In the genomic region with DNA sequence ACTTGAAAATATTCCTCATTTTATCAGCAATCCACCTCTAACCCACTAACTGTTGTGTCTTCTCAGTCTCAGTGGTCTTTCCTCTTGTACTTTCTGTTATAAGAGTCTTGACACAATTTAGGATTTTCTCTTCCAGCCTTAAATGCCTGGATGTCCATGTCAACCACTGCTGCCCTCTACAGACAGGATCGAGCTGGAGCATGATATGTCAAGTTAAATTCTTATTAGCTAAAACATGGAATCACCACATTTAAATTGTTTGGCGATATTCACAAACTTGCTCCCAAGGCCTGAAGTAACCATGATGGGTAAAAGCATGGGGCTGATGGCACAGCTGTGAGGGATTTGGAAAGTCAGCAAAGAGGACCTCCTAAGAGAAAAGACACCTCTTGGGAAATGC, we compare ENCODE assay signal across 8 mouse cellular contexts.
A peak's percentile ranks its signal among the peaks of the same experiment; 100 is the strongest.
DNase-seq lines count a peak whose midpoint lies in the region; ATAC-seq and TF ChIP-seq lines count a peak whose summit lies in the region.
"Not testable (repeated sequence)": the region's sequence is repeated elsewhere in the genome, so short reads cannot be mapped to it uniquely, and the experiment has no call there.

No protein-coding gene starts in this region.

- in situ Hi-C loops in ES-E14 (cut with MboI; ENCODE audit: low sequenced_read_pairs in 2 of 2, unreplicated experiment in 2 of 2); Patski (cut with MboI; ENCODE audit: low pct_unique_long_range_greater_than_20kb): not testable (repeated sequence)

- POLR2A ChIA-PET in Patski (lab: Charles Lee): not testable (repeated sequence)

- H3K36me3 ChIP-seq in E14TG2a.4 (ENCODE audit: insufficient read depth, low read length); ES-E14 (ENCODE audit: control insufficient read depth, insufficient read depth, low read length, poor library complexity, severe bottlenecking): not testable (repeated sequence)

- CTCF ChIA-PET in Patski (lab: Charles Lee): interaction anchor here (1.2 kb wide), 1 partner anchor 13 kb away, joined by 3 read pairs; no protein-coding TSS in a partner anchor

- H3K27ac ChIP-seq in ES-E14 (ENCODE audit: insufficient read depth, low read depth, low read length, poor library complexity, severe bottlenecking): not testable (repeated sequence)

- TF ChIP-seq CTCF in E14TG2a.4 (conservative IDR thresholded peaks at IDR 0.05; ENCODE audit: low read length) (0 out of 2 replicates have a peak, but pooled peaks have one; percentile 10), Patski (IDR thresholded peaks at IDR 0.05) (peak; percentile 33)

- not testable (repeated sequence) for H3K9ac ChIP-seq in ES-E14 (ENCODE audit: insufficient read depth, low read depth, low read length, poor library complexity, severe bottlenecking)

- not testable (repeated sequence) for H3K9me3 ChIP-seq in E14TG2a.4 (ENCODE audit: low read length); ES-E14 (ENCODE audit: control insufficient read depth, insufficient read depth, low read depth, low read length)

- H3K4me3 ChIP-seq in E14TG2a.4 (replicated peaks; ENCODE audit: low read length); ES-E14 (ENCODE audit: insufficient read depth in 1 of 2, low read depth in 1 of 2, low read length in 2 of 2, poor library complexity in 1 of 2, severe bottlenecking in 1 of 2): not testable (repeated sequence)

- H3K27me3 ChIP-seq in E14TG2a.4 (ENCODE audit: insufficient read depth, low read length); Patski: not testable (repeated sequence)

- ATAC-seq in Patski: not testable (repeated sequence)

- DNase-seq in 3134 (ENCODE audit: extremely low read depth, insufficient read length, low spot score): peak; percentile 6
- DNase-seq in 416B (ENCODE audit: low read depth): peak; percentile 13
- DNase-seq in ES-E14 (ENCODE audit: low read depth, low spot score): peak; percentile 30
- not testable (repeated sequence) for DNase-seq in Patski (ENCODE audit: low read depth, low spot score)
- DNase-seq in ZHBTc4 (ENCODE audit: low read depth, low spot score): peak; percentile 58
- DNase-seq in c-Kit-positive CD71-negative TER-119-negative erythroid progenitor cells, embryonic 14.5 days (ENCODE audit: low read depth): peak; percentile 1
- DNase-seq in mesoderm, embryonic 11.5 days (ENCODE audit: low read depth, low spot score): peak; percentile 6

- H3K4me1 ChIP-seq in E14TG2a.4 (replicated peaks; ENCODE audit: low read depth, low read length); ES-E14 (ENCODE audit: control insufficient read depth in 2 of 2, insufficient read depth in 2 of 2, low read length in 2 of 2, poor library complexity in 1 of 2): not testable (repeated sequence)
